19 mouse cellular contexts compared by ENCODE assay signal in the genomic region with DNA sequence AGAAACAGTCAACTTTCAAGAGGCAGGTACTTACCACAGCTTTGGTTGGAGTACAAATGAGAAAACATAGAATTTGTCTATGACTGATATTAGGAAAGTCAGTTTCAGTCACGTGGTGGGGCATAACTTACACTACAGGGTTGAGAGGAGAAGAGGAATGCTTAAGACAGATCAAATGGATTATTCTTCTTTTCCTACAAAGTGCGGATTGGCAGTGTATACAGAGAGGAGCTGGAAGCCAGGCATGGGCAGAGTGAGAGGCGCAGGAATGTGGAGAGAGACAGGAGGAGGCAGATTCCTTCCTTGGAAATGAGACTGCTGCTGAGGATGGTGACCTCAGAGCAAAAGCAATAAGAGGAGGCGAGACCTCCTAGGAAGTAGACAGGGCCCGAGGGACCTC. TPM values are rescaled to one million over a fixed set of nuclear protein-coding genes. Genes with fewer than 3 reads are reported as not detected.
DNase-seq lines count a peak whose midpoint lies in the region; ATAC-seq and TF ChIP-seq lines count a peak whose summit lies in the region.
"Had no signal": no experiment of that assay in that cellular context is flagged by ENCODE, and none has a peak within 500 bp of the region (broad histone marks: within the 10 kb centered on the region; RNA-seq: fewer than 3 reads in every experiment).

No protein-coding gene starts in this region.

- H3K4me3 ChIP-seq in kidney, embryonic 14.5 days (ENCODE audit: low read length), result no peak overlapping the region
- no peak overlapping the region for H3K4me3 ChIP-seq in midbrain, embryonic 11.5 days (ENCODE audit: low read depth, low read length)
- no peak overlapping the region for H3K4me3 ChIP-seq in midbrain, postnatal 0 days (ENCODE audit: low read depth, low read length)
- no peak overlapping the region for H3K4me3 ChIP-seq in small intestine, adult 2 months (ENCODE audit: low read depth, low read length)
- H3K4me3 ChIP-seq: embryonic facial prominence, embryonic 10.5 days; embryonic facial prominence, embryonic 12.5 days; forebrain, embryonic 13.5 days; forebrain, embryonic 15.5 days had no signal

- ATAC-seq in kidney, embryonic 14.5 days (ENCODE audit: low FRiP score, low TSS enrichment), result 0 out of 2 replicates have a peak, but pooled peaks have one; percentile 66
- ATAC-seq in midbrain, embryonic 11.5 days (ENCODE audit: low FRiP score), result no peak
- ATAC-seq in midbrain, postnatal 0 days (ENCODE audit: low FRiP score), result no peak
- ATAC-seq: activated CD4-positive, CD25-positive, alpha-beta regulatory T cell, adult 4 months; forebrain, embryonic 13.5 days; forebrain, embryonic 15.5 days had no signal

- H3K4me1 ChIP-seq in kidney, embryonic 14.5 days (ENCODE audit: control insufficient read depth, insufficient read depth, low read length), result no peaks in the 10 kb centered on the region
- H3K4me1 ChIP-seq in midbrain, embryonic 11.5 days (ENCODE audit: control insufficient read depth, insufficient read depth, low read length), result no peaks in the 10 kb centered on the region
- 0 out of 2 replicates have a peak, but pooled peaks cover 2% of the 10 kb centered on the region for H3K4me1 ChIP-seq in midbrain, postnatal 0 days (ENCODE audit: insufficient read depth, low read length)
- peaks cover 3% of the 10 kb centered on the region; the same call in 1 of the 2 replicates for H3K4me1 ChIP-seq in small intestine, adult 2 months (ENCODE audit: control insufficient read depth, insufficient read depth, insufficient read length, low read length)

- DNase-seq in kidney, postnatal 36 days, result no peak
- DNase-seq in midbrain, embryonic 11.5 days (ENCODE audit: low spot score, missing footprints), result peak; percentile 51
- DNase-seq in midbrain, postnatal 0 days (ENCODE audit: low spot score), result no peak
- DNase-seq in layer of hippocampus, adult 8-10 months (ENCODE audit: low spot score in 2 of 2), result no peak
- DNase-seq: adrenal gland, adult 8-10 months; adrenal gland, postnatal 14 days; adrenal gland, postnatal 36 days; cerebellum, adult 11-12 months; cerebellum, adult 2 months; cerebellum, adult 9-10 months; cerebellum, postnatal 10 days; cerebellum, postnatal 25 days had no signal

- H3K9me3 ChIP-seq in kidney, embryonic 14.5 days (ENCODE audit: control insufficient read depth, low read length), result no peaks in the 10 kb centered on the region
- no peaks in the 10 kb centered on the region for H3K9me3 ChIP-seq in midbrain, embryonic 11.5 days (ENCODE audit: control insufficient read depth, low read length)
- no peaks in the 10 kb centered on the region for H3K9me3 ChIP-seq in midbrain, postnatal 0 days (ENCODE audit: low read length)
- H3K9me3 ChIP-seq: embryonic facial prominence, embryonic 10.5 days; embryonic facial prominence, embryonic 12.5 days; forebrain, embryonic 13.5 days; forebrain, embryonic 15.5 days had no signal

- no peak for TF ChIP-seq CTCF in midbrain, postnatal 0 days (IDR thresholded peaks at IDR 0.05)
- TF ChIP-seq CTCF in small intestine, adult 2 months (IDR thresholded peaks at IDR 0.05; ENCODE audit: extremely low read depth, insufficient read length, insufficient replicate concordance, low read depth, low read length), result 0 out of 2 replicates have a peak, but pooled peaks have one; percentile 2

- H3K27me3 ChIP-seq in kidney, embryonic 14.5 days (ENCODE audit: control insufficient read depth, insufficient read depth, low read length), result no peaks in the 10 kb centered on the region
- H3K27me3 ChIP-seq in midbrain, embryonic 11.5 days (ENCODE audit: control insufficient read depth, insufficient read depth, low read length), result no peaks in the 10 kb centered on the region
- no peaks in the 10 kb centered on the region for H3K27me3 ChIP-seq in midbrain, postnatal 0 days (ENCODE audit: insufficient read depth, low read length)
- no peaks in the 10 kb centered on the region for H3K27me3 ChIP-seq in small intestine, adult 2 months (ENCODE audit: control insufficient read depth, insufficient read depth, low read length)
- H3K27me3 ChIP-seq: embryonic facial prominence, embryonic 12.5 days; forebrain, embryonic 13.5 days; forebrain, embryonic 15.5 days had no signal

- 85% methylated on average over 5 of the region's 5 CpGs for WGBS in kidney, embryonic 14.5 days
- 88% methylated on average over 5 of the region's 5 CpGs for WGBS in midbrain, embryonic 11.5 days
- 93% methylated on average over 5 of the region's 5 CpGs for WGBS in midbrain, postnatal 0 days
- WGBS in small intestine, adult 2 months, result 81% methylated on average over 5 of the region's 5 CpGs

- H3K9ac ChIP-seq in kidney, embryonic 14.5 days (ENCODE audit: low read depth, low read length), result no peak overlapping the region
- no peak overlapping the region for H3K9ac ChIP-seq in midbrain, embryonic 11.5 days (ENCODE audit: low read length)
- H3K9ac ChIP-seq in midbrain, postnatal 0 days (replicated peaks; ENCODE audit: low read length, poor library complexity, severe bottlenecking), result no peak overlapping the region
- H3K9ac ChIP-seq: embryonic facial prominence, embryonic 12.5 days; forebrain, embryonic 13.5 days; forebrain, embryonic 15.5 days had no signal

- no peak overlapping the region for H3K27ac ChIP-seq in kidney, embryonic 14.5 days (ENCODE audit: low read depth, low read length)
- no peak overlapping the region for H3K27ac ChIP-seq in midbrain, embryonic 11.5 days (ENCODE audit: low read depth, low read length)
- no peak overlapping the region for H3K27ac ChIP-seq in midbrain, postnatal 0 days (ENCODE audit: low read depth, low read length)
- no peak overlapping the region for H3K27ac ChIP-seq in small intestine, adult 2 months (ENCODE audit: insufficient read depth, low read depth, low read length)
- H3K27ac ChIP-seq: embryonic facial prominence, embryonic 10.5 days; embryonic facial prominence, embryonic 12.5 days; forebrain, embryonic 13.5 days; forebrain, embryonic 15.5 days had no signal

- TF ChIP-seq POLR2A in small intestine, adult 2 months (IDR thresholded peaks at IDR 0.05; ENCODE audit: low read depth, low read length), result no peak

- no peaks in the 10 kb centered on the region for H3K36me3 ChIP-seq in kidney, embryonic 14.5 days (ENCODE audit: control insufficient read depth, insufficient read depth, low read length)
- no peaks in the 10 kb centered on the region for H3K36me3 ChIP-seq in midbrain, embryonic 11.5 days (ENCODE audit: control insufficient read depth, insufficient read depth, low read length)
- H3K36me3 ChIP-seq in midbrain, postnatal 0 days (ENCODE audit: insufficient read depth, low read length), result no peaks in the 10 kb centered on the region
- no peaks in the 10 kb centered on the region for H3K36me3 ChIP-seq in small intestine, adult 2 months (ENCODE audit: control insufficient read depth, insufficient read depth, low read length)
- H3K36me3 ChIP-seq: embryonic facial prominence, embryonic 10.5 days; embryonic facial prominence, embryonic 12.5 days; forebrain, embryonic 15.5 days had no signal

- H3K4me2 ChIP-seq in kidney, embryonic 14.5 days (replicated peaks; ENCODE audit: low read depth, low read length), result no peak overlapping the region
- H3K4me2 ChIP-seq in midbrain, embryonic 11.5 days, result no peak overlapping the region
- no peak overlapping the region for H3K4me2 ChIP-seq in midbrain, postnatal 0 days (ENCODE audit: low read depth, low read length, poor library complexity, severe bottlenecking)
- H3K4me2 ChIP-seq: embryonic facial prominence, embryonic 12.5 days; forebrain, embryonic 13.5 days; forebrain, embryonic 15.5 days had no signal

RNA-seq across cellular contexts. Expression of a gene that starts 9.1 kb away (rescaled TPM):
- 6.1 and 6.3 TPM in 2 replicates for polyA plus RNA-seq in kidney, embryonic 14.5 days (2014; fragmentation: Nextera tagmentation; extraction: Ambion mirVana)
- 11.7 and 12.5 TPM in 2 replicates for polyA plus RNA-seq in midbrain, embryonic 11.5 days (2014; fragmentation: Nextera tagmentation; extraction: Ambion mirVana)
- total RNA-seq in midbrain, postnatal 0 days (2014; rRNA removed), result 84.1 and 100 TPM in 2 replicates
- 26.6 and 29.8 TPM in 2 replicates for polyA plus RNA-seq in midbrain, postnatal 0 days (2015; fragmentation: Nextera tagmentation; extraction: Ambion mirVana)
- polyA plus RNA-seq in small intestine, adult 2 months (2012; rRNA removed), result 1.0 and 3.0 TPM in 2 replicates
- 10 to 100 TPM; 23.3 to 39.3 (median 28.9) TPM for total RNA-seq in layer of hippocampus, adult 8-10 months (2022)
